Mouse (Mus musculus) neutrophil, adult 59 days (primary cell): ENCODE results near the gene Hibadh. TPM values are rescaled to one million over a fixed set of nuclear protein-coding genes. Genes with fewer than 3 reads are reported as not detected.

ENCODE experiments used
- total RNA-seq, 2 experiments: library from RNA; stranded (reverse); gene quantifications; 1 replicate in 1 of 2; 2 replicates in 1 of 2; pipeline ENCODE4 v1.2.4; 2023

Gene Hibadh
- total RNA-seq = 10 to 100 TPM; 20.2 to 25.2 TPM

GRCm38 (mm10) chr6:52640224-52640712 lies at the start of gene Hibadh:
TSS of gene Hibadh (minus strand) at chr6:52640389.

Other genes with a start within 250 kb of the Hibadh start
- 100 to 1,000 TPM; 199 to 201 TPM for gene Tax1bp1, start 73.3 kb upstream of the Hibadh start, total RNA-seq